Mouse (Mus musculus) lung, postnatal 0 days (tissue): ENCODE measurements at regions not wholly inside any gene's neighbourhood (a gene's known extent, or its start where the extent isn't known, plus 50 kb on each side); places are given as distances from the start of the nearest gene placed in this dataset.

Experiments
- CTCF ChIP-seq: IDR thresholded peaks from 2 replicates; pipeline ENCODE4 v1.5.1; 2016; ENCODE audit warnings: antibody characterized with exemption, mild to moderate bottlenecking
- EP300 ChIP-seq: IDR thresholded peaks from 2 replicates; pipeline ENCODE4 v1.6.1; 2016; ENCODE audit warnings: antibody characterized with exemption, mild to moderate bottlenecking, control low read depth

GRCm38 (mm10) chr16:30869136-30869909 lies 211.9 kb downstream of the Xxylt1 start:
- TF ChIP-seq CTCF (no peak), EP300 (no peak)
